Mouse (Mus musculus): ENCODE measurements around the gene Gbp4.

DNA sequence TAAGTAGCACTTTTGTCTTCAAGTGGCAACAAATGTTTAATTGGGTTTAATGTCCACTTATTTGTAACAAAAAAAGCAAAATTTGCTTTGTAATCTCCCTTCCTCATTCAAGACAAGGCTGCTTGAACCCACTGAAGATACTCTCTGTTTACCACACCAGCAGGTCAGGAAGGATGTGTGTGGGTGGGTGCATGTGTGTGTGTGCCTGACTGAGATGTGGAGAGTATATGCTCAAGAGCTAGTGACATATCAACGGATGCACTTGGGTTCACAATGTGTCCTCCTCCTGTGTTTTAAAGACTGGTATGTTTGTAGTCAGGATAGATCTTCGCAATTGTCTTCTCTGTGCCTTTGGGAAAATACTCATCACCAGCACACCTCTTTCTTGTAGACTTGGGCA lies 24.7 kb downstream of the Gbp4 start:
- TF ChIP-seq TCF12 (IDR thresholded peaks at IDR 0.05; ENCODE audit: low read depth, low read length) (no peak), POLR2AphosphoS2 (IDR thresholded peaks at IDR 0.05; ENCODE audit: low read length) (no peak), CHD1 (IDR thresholded peaks at IDR 0.05; ENCODE audit: low read depth, low read length) (no peak), CTCF (IDR thresholded peaks at IDR 0.05 in 2 of 3, conservative IDR thresholded peaks at IDR 0.05 in 1 of 3; ENCODE audit: control insufficient read depth in 1 of 3, insufficient read depth in 1 of 3, low read depth in 2 of 3, low read length in 3 of 3, poor library complexity in 1 of 3, severe bottlenecking in 1 of 3) (no peak), E2F4 (IDR thresholded peaks at IDR 0.05; ENCODE audit: borderline replicate concordance, low read depth, low read length) (no peak)

Measured in MEL (cell line).